ENCODE assay signal across 9 mouse cellular contexts in genomic region chr17:28012851-28013250, GRCm38 (mm10).
DNase-seq lines count a peak whose midpoint lies in the region; ATAC-seq and TF ChIP-seq lines count a peak whose summit lies in the region.
"Had no signal": no experiment of that assay in that cellular context is flagged by ENCODE, and none has a peak within 500 bp of the region (broad histone marks: within the 10 kb centered on the region; RNA-seq: fewer than 3 reads in every experiment).

No protein-coding gene starts in this region.

- no peaks in the 10 kb centered on the region for H3K36me3 ChIP-seq in kidney, adult 2 months (ENCODE audit: control insufficient read depth, insufficient read depth, low read length)
- no peaks in the 10 kb centered on the region; the same call in 1 of the 2 replicates for H3K36me3 ChIP-seq in hindbrain, embryonic 16.5 days (ENCODE audit: control insufficient read depth, insufficient read depth, low read length)
- peaks cover 15% of the 10 kb centered on the region for H3K36me3 ChIP-seq in midbrain, embryonic 14.5 days (ENCODE audit: control insufficient read depth, insufficient read depth, low read length)

- H3K4me1 ChIP-seq in kidney, adult 2 months (ENCODE audit: control insufficient read depth, insufficient read depth, low read length), result peaks cover 62% of the 10 kb centered on the region
- H3K4me1 ChIP-seq in cortical plate, adult 2 months (ENCODE audit: control insufficient read depth, insufficient read depth, low read length), result peaks cover 7% of the 10 kb centered on the region
- peaks cover 24% of the 10 kb centered on the region for H3K4me1 ChIP-seq in hindbrain, embryonic 16.5 days (ENCODE audit: control insufficient read depth, insufficient read depth, low read depth, low read length)
- peaks cover 21% of the 10 kb centered on the region for H3K4me1 ChIP-seq in midbrain, embryonic 14.5 days (ENCODE audit: control insufficient read depth, insufficient read depth, low read length)

- no peak overlapping the region for H3K9ac ChIP-seq in hindbrain, embryonic 16.5 days (ENCODE audit: low read depth, low read length)
- peak overlapping the region; percentile 25; the same call in 1 of the 2 replicates for H3K9ac ChIP-seq in midbrain, embryonic 14.5 days (replicated peaks; ENCODE audit: low read length)

- no peak for TF ChIP-seq CTCF in kidney, adult 2 months (conservative IDR thresholded peaks at IDR 0.05; ENCODE audit: insufficient read depth, insufficient read length, low read depth, low read length)
- TF ChIP-seq CTCF in cortical plate, adult 2 months (IDR thresholded peaks at IDR 0.05; ENCODE audit: extremely low read depth, insufficient read depth, low read length), result no peak

- no peak for ATAC-seq in hindbrain, embryonic 16.5 days
- ATAC-seq in midbrain, embryonic 14.5 days (ENCODE audit: low FRiP score, low TSS enrichment), result no peak

- no peak for TF ChIP-seq POLR2A in kidney, adult 2 months (IDR thresholded peaks at IDR 0.05; ENCODE audit: low read depth, low read length)
- no peak for TF ChIP-seq POLR2A in cortical plate, adult 2 months (IDR thresholded peaks at IDR 0.05; ENCODE audit: extremely low read depth, insufficient read depth, low read length)

- no peak for DNase-seq in kidney, adult 2 months
- DNase-seq in kidney, postnatal 36 days, result no peak
- DNase-seq in midbrain, embryonic 14.5 days, result no peak
- DNase-seq in gastrocnemius, adult 8-10 months (ENCODE audit: low spot score in 2 of 2), result no peak
- DNase-seq in urinary bladder, postnatal 36 days (ENCODE audit: low spot score in 2 of 2), result no peak
- no peak for DNase-seq in right cerebral cortex, adult 2 months (ENCODE audit: low spot score in 2 of 2)
- DNase-seq: cerebellum, postnatal 36 days had no signal

- peak overlapping the region; percentile 52 for H3K27ac ChIP-seq in kidney, adult 2 months (ENCODE audit: insufficient read depth, low read depth, low read length)
- no peak overlapping the region for H3K27ac ChIP-seq in cortical plate, adult 2 months (ENCODE audit: insufficient read depth, low read length)
- H3K27ac ChIP-seq in hindbrain, embryonic 16.5 days (ENCODE audit: low read depth, low read length), result peak overlapping the region; percentile 68
- H3K27ac ChIP-seq in midbrain, embryonic 14.5 days (replicated peaks; ENCODE audit: low read depth, low read length), result peak overlapping the region; percentile 58

- H3K4me3 ChIP-seq in kidney, adult 2 months (ENCODE audit: insufficient read depth, low read depth, low read length), result no peak overlapping the region
- H3K4me3 ChIP-seq in cortical plate, adult 2 months (ENCODE audit: insufficient read depth, low read length), result peak overlapping the region; percentile 3
- no peak overlapping the region; the same call in 1 of the 2 replicates for H3K4me3 ChIP-seq in hindbrain, embryonic 16.5 days (ENCODE audit: low read length)
- H3K4me3 ChIP-seq in midbrain, embryonic 14.5 days (replicated peaks; ENCODE audit: low read depth, low read length), result no peak overlapping the region

- no peaks in the 10 kb centered on the region for H3K27me3 ChIP-seq in kidney, adult 2 months (replicated peaks; ENCODE audit: control insufficient read depth, insufficient read depth, low read length)
- no peaks in the 10 kb centered on the region for H3K27me3 ChIP-seq in hindbrain, embryonic 16.5 days (replicated peaks; ENCODE audit: control insufficient read depth, insufficient read depth, low read length)
- no peaks in the 10 kb centered on the region for H3K27me3 ChIP-seq in midbrain, embryonic 14.5 days (ENCODE audit: control insufficient read depth, insufficient read depth, low read length)

- H3K9me3 ChIP-seq in hindbrain, embryonic 16.5 days (ENCODE audit: control insufficient read depth, low read length), result no peaks in the 10 kb centered on the region
- no peaks in the 10 kb centered on the region for H3K9me3 ChIP-seq in midbrain, embryonic 14.5 days (ENCODE audit: control insufficient read depth, low read length)

- peak overlapping the region; percentile 38 for H3K4me2 ChIP-seq in hindbrain, embryonic 16.5 days (ENCODE audit: low read length)
- peak overlapping the region; percentile 36 for H3K4me2 ChIP-seq in midbrain, embryonic 14.5 days (ENCODE audit: low read length)

- WGBS in kidney, adult 2 months, result 31% methylated on average over 6 of the region's 6 CpGs
- WGBS in hindbrain, embryonic 16.5 days, result 75% methylated on average over 6 of the region's 6 CpGs
- WGBS in midbrain, embryonic 14.5 days, result 67% methylated on average over 6 of the region's 6 CpGs
